Mouse (Mus musculus) retina, adult 2 months (tissue): Measurements from ENCODE around the gene Gm44805.

Source experiments
- DNase-seq: peaks from one replicate; pipeline ENCODE4 v3.0.0-alpha.2; 2012; ENCODE audit warnings: low read depth, low spot score

The Gm44805 gene

DNA sequence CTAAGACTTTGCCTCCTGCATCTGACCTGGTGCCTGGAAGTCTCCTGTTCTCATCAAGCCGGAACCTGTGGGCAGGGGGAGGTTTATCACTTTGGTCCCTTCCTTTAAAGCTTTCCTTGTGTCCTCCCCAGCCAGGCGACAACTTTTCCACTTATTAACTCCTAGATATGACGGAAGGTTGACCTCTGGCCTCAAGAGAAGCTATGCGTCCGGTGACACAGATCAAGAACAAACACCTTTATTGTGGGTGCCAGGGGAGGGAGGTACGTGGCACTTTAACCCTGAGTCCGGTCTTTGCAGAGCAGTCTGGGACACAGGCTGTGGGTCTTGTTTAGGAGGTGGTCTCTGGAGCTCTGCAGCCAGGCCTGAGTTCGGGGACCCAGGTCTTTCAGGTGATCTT lies 3.4 kb downstream of the Gm44805 start, which contains the start of gene Apoc2:
TSS of gene Apoc2 (minus strand) at position 70 of the 400 bp plus-strand sequence.
- DNase-seq = no peak

- no peak for DNase-seq
These were observed 4.6 kb downstream of the Gm44805 start for GRCm38 (mm10) chr7:19676662-19677061.

- no peak for DNase-seq
These were observed 5.4 kb downstream of the Gm44805 start for GRCm38 (mm10) chr7:19675824-19676223.

DNA sequence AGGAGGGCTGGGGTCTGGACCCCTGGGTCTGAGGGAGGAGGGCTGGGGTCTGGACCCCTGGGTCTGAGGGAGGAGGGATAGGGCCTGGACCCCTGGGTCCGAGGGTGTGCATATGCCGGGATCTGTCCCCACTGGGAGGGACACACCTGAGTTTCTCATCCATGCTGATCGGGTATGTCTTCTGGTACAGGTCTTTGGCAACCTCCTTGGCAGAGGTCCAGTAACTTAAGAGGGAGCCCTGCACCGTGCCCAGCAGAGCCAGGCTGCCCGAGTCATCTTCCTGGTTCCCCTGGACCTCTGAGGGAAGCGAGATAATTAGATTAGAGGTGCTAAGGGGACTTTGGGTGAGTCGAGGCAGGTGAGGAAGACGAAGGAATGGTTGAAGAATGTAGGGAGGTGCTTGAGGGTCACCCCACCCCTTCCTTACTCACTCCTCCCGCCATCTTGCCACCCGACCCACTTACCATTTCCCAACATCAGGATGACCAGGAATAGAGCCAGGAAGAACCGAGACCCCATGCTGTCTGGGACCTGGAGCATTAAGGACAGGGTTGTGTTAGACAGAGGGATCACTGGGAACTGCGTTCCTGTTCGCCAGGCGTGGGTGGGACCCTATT lies 8.0 kb downstream of the Gm44805 start:
- DNase-seq = no peak

- no peak for DNase-seq
These were observed 9.7 kb downstream of the Gm44805 start for GRCm38 (mm10) chr7:19671511-19671910.

- DNase-seq = peak; percentile 87
These were observed 12.1 kb downstream of the Gm44805 start for GRCm38 (mm10) chr7:19668947-19669721.

DNA sequence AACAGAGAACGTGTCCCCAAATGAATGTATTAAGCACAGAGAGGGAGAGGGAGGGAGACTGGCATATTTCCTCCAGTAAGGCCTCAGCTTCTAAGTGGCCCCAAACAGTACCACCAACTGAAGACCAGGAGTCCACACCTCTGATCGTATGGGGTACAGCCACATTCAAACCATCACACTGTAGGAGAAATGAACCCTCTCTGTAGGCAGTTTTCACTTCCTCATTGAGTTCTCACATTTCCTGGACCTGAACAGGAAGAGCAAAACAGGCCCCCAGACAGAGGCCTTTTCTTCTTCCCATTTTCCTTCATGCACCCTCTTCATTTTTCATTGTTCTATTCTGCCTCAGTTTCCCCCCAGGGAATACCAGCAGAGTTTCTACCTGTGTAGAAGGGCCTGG lies 13.8 kb downstream of the Gm44805 start:
- no peak for DNase-seq

- no peak for DNase-seq
These were observed 14.5 kb downstream of the Gm44805 start for GRCm38 (mm10) chr7:19666750-19667149.

DNA sequence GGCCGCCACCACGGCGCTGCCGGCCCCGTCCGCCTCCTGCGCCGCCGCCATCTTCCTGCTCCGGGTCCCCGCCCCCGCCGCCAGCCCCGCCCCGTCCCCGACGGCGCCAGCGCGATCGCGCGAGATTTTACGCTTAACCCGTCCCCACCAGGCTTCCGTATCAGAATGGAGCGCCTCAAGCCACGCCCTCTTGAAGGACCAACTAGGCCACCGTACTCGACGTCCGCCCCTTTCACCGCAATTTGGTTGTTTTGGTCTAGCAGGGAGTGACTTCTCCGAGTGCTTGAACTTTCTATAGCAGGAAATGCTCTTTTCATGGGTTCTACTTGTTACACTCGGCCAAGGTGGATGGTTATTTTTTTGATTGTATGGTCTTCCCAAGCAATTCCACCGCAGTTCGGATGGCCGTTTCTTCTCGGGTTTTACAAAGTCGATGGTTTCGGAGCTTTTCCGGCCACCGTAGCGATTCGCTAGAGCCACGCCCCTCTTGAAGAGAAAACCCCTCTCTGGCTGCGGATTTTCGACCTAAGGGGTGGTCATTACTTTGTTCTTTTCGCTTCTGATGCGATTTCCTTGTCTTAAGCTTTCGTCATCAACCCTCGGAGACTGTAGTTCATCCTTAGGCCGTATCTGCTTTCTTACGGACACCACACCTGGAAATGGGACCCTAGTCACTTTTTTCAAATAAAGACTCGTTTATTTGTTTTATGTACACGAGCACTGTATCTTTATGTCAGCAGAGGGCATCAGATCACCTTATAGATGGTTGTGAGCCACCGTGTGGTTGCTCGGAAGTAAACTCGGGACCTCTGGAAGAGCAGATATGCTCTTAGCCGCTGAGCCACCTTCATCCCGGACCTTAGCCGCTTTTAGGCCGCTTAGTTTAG lies 16.0 kb downstream of the Gm44805 start, which contains the start of gene Clptm1:
TSS of gene Clptm1 (minus strand) at position 79 of the 887 bp plus-strand sequence.
- DNase-seq = peak; percentile 95

GRCm38 (mm10) chr7:19664455-19664954 lies 16.7 kb downstream of the Gm44805 start:
- DNase-seq = no peak

DNA sequence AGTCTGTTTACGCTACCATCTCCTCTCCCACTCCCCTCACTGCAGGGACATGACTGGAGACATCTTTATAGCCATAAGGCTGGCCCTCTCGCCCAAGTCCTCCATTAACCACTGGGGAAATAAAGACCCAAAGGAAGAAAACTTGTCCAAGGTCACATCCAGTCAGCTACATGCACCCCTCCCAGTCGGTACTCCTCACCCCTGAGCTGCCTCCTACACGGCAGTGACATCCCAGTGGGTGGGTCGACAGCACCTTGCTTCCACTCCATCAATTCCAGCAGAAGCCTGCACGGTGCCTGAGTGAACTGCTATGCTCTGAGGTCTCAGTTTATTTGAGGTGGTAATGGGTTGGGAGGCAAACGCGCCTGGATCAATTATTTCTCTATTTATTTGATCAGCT lies 17.3 kb downstream of the Gm44805 start:
- DNase-seq = no peak

GRCm38 (mm10) chr7:19652614-19653013 lies 28.6 kb downstream of the Gm44805 start:
- no peak for DNase-seq

DNA sequence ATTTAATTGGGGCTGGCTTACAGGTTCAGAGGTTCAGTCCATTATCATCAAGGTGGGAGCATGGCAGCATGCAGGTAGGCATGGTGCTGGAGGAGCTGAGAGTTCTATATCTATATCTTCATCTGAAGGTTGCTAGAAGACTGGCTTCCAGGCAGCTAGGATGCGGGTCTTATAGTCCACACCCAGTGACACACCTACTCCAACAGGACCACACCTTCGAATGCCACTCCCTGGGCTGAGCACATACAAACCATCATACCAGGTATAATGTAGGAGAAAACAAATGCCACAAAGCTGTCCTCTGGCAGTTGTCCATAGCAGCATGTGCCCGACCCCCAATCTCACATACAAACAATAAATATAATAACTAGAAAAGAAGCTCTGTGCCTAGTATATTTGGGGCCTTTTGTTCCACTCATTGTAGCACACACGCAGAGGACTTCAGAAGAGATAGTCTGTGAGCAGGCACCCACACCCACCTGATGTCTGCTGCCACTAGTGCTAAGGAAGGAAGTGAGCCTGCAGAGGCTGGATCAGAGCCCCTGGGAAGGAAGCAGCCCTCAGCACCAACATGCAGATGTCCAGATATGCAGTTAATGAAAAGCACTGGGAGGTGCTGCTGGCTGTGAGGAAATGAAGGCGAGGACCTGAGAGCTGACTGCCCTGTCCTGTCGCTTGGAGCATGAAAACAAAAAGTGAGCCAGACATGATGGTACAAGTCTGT lies 30.0 kb downstream of the Gm44805 start:
- DNase-seq = no peak

DNA sequence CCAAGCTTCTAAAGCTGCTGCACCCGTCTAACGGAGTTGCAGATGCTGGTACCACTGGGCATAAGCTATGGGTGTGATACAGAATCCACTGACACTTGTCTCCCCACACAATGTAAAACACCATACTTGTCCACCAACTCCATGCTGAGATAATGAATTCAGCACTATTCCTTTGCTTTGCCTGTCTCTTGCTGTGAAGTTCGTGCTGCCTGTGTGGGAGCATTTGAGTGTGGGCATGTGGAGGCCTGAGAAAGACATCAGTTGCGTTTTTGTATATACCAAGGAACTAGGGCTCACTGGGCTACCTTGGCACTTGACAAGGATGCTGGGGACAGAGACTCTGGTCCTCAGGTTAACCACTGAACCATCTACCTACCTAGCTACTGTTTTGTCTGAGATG lies 40.0 kb downstream of the Gm44805 start:
- no peak for DNase-seq

GRCm38 (mm10) chr7:19635074-19635827 lies 46.0 kb downstream of the Gm44805 start:
- DNase-seq = no peak

DNA sequence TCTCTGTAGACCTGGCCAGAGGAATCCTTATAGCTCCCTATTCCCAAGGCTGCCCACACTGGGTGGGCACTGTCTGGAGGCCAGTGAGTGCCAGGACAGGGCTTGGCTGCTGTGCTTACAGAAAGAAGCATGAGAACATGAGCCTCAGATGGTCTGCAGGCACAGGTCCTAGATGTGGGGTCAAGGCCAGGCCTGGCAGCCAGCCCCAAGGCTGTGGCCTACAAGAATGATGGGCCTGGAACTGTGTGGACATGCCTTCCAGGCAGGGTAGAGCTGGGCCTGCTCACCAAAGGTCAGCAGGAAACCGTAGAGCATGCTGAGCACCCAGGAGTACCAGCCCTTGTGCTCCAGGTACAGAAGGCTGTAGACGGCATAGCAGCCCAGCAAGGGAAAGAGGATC lies 46.6 kb downstream of the Gm44805 start:
- DNase-seq = no peak

DNA sequence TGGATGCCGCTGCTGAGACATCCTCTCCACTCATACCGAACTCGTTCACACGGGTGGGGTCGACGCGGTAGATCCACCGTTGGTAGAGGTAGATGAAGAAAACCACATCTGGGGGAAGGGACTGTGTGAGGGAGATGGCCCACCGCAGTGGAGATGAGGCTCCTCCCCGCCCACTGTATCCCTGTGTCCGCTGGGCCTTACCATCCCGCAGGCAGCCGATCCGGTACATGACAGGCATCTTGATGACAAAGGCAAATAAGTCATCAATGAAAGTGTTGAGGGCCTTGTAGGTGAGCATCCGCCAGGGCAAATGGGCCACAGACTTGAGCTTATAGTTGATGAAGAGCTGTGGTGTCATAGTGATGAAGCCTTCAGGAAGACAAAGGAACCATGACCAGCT lies 47.4 kb downstream of the Gm44805 start:
- no peak for DNase-seq

DNA sequence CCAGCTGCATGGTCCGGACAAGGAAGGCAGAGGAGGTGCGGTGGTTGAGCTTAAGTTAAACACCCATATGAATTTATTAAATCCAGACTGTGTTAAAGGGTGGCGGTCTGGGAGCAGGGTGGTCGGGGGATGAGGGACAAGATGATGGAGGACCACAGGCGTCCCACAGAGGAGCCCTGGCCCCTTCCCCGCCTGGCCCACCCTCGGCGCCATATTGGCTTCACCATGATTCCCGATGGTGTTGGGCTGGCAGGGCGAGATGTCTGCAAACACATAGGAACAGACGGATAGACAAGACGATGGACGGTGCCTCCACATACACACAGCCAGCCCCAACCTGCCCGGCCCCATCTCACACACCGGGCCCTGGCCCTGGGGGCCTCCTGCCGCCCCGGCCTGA lies 48.0 kb downstream of the Gm44805 start:
- DNase-seq = no peak

DNA sequence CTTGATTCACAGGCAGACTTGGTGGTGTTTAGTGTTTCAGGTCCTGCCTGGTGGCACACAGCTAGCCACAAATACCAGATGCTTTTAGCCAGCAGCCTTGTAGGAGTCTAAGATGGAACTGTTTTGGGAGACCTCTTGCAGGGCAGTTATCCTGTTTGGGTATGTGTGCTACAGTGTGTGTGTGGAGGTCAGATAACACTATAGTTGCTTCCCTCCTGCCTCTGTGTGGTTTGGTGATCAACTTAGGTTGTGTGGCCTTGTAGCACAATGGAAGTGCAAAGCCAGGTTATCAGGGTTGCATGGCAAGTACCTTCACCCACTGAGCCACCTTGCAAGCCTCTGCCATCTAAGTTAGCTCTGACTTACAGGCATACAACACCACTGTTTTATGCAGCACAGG lies 48.5 kb downstream of the Gm44805 start:
- no peak for DNase-seq

DNA sequence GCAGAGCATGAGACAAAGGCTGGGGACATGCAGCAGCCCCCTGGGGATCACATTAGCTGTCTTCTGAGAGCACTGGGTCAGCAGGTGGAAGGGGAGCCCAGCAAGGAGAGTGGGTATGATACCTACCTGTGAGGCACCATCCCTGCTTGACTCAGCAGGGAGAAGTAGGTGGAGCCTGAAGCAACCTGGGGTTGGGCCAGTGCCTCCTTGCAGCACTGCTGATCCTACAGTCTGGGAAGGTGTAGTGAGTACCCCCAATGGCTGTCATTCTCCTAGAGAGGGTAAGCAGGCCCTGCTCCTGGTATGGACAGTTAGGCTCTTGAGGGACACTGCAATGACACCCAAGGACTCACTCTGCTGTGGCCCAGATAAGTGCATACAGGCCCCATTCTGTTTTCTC lies 48.9 kb downstream of the Gm44805 start:
- DNase-seq = no peak

DNA sequence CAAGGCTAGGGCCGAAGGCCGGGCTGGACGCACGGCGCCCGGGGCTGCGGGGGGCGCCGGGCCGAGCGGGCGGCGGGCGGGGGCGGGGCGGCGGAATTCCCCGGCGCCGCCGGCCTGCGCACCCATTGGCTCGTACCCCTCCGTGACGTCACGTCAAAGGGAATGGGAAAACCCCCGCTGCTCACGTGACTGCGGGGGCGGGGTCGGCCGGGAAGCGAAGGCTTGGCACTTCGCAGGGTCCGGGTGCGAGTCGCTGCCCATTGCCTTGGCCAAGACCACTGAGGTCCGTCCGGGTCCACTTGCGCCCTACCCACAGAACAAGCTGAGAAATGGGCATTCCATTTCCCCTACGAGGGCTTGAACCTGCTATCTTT lies 51.9 kb downstream of the Gm44805 start, which contains the start of gene Relb:
TSS of gene Relb (minus strand) at position 78 of the 374 bp plus-strand sequence.
- DNase-seq = peak; percentile 62
